Mouse (Mus musculus) spleen, postnatal 10 days (tissue): Measurements from ENCODE around the gene Slitrk5.
"Not testable (repeated sequence)": the region's sequence is repeated elsewhere in the genome, so short reads cannot be mapped to it uniquely, and the experiment has no call there.

Experiments
- DNase-seq, 2 experiments: peaks; one replicate each; pipeline ENCODE4 v3.0.0; 2021 to 2022; ENCODE audit warnings: low spot score in 2 of 2

Slitrk5 gene

GRCm38 (mm10) chr14:111674664-111675147 lies at the start of gene Slitrk5:
Gene Slitrk5, plus strand, starts transcription at chr14:111675097.
- DNase-seq: peak in 1 of 2 experiments; percentile 58

GRCm38 (mm10) chr14:111672942-111673341 lies 2.0 kb upstream of the Slitrk5 start:
- no peak for DNase-seq

- no peak for DNase-seq
Measured at GRCm38 (mm10) chr14:111675211-111676165, 591 bp downstream of the Slitrk5 start.

GRCm38 (mm10) chr14:111676166-111676581 lies 1.3 kb downstream of the Slitrk5 start:
- no peak for DNase-seq

- no peak for DNase-seq
Measured at GRCm38 (mm10) chr14:111676851-111677291, 2.0 kb downstream of the Slitrk5 start.

GRCm38 (mm10) chr14:111677361-111678070 lies 2.6 kb downstream of the Slitrk5 start:
- no peak for DNase-seq

DNA sequence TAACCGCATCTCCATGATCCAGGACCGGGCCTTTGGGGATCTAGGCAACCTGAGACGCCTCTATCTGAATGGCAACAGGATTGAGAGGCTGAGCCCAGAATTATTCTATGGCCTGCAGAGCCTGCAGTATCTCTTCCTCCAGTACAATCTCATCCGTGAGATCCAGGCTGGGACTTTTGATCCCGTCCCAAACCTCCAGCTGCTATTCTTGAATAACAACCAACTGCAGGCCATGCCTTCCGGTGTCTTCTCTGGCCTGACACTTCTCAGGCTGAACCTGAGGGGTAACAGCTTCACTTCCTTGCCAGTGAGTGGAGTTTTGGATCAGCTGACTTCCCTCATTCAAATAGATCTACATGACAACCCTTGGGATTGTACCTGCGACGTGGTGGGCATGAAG lies 5.4 kb downstream of the Slitrk5 start:
- DNase-seq: no peak

DNA sequence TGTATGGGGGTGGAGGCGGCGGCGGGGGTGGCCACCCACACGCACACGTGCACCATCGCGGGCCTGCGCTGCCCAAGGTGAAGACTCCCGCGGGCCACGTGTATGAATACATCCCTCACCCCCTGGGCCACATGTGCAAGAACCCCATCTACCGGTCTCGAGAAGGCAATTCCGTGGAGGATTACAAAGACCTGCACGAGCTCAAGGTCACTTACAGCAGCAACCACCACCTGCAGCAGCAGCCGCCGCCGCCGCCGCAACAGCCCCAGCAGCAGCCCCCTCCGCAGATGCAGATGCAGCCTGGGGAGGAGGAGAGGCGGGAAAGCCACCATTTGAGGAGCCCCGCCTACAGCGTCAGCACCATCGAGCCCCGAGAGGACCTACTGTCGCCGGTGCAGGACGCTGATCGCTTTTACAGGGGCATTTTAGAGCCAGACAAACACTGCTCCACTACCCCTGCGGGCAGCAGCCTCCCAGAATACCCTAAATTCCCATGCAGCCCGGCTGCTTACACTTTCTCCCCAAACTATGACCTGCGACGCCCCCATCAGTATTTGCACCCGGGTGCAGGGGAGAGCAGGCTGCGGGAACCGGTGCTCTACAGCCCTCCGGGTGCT lies 6.3 kb downstream of the Slitrk5 start:
- no peak for DNase-seq

- no peak for DNase-seq
Measured at GRCm38 (mm10) chr14:111681773-111682172, 6.9 kb downstream of the Slitrk5 start.

DNA sequence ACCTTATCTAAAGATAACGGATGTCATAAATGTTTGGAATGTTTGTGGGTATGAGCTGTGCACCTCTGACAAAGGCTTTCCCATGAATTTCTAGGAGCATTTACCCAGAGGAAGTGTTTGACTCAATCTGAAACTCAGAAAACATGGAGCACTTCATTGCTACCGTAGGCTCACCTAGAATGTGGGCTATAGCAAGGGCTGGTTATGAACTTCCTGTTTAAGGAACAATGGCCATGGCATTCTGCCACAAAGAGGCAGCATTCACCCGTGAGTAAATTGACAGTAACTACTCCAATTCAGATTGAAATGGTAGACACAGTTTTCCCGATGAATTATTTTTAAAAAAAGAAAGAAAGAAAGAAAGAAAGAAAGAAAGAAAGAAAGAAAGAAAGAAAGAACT lies 8.6 kb downstream of the Slitrk5 start:
- no peak for DNase-seq

DNA sequence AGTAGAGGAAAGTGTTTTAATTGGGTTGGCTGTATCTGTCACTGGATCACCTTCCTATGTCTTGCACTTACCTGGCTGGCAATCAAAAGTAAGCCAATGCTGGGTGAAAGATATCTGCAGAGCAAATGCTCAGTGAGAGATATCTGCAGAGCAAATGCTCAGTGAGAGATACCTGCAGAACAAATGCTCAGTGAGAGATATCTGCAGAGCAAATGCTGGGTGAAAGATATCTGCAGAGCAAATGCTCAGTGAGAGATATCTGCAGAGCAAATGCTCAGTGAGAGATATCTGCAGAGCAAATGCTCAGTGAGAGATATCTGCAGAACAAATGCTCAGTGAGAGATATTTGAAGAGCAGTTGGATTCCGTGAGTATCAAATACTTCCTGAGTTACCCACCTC lies 15.2 kb downstream of the Slitrk5 start:
- not testable (repeated sequence) for DNase-seq

GRCm38 (mm10) chr14:111729833-111730232 lies 54.9 kb downstream of the Slitrk5 start:
- DNase-seq: no peak
